Mouse (Mus musculus) liver, embryonic 14.5 days (tissue): ENCODE measurements around the gene Wbp4.

ENCODE experiments used
- CTCF ChIP-seq: IDR thresholded peaks from 2 replicates; pipeline ENCODE4 v1.5.1; 2016; ENCODE audit warnings: antibody characterized with exemption, low read depth, control low read depth
- EP300 ChIP-seq: IDR thresholded peaks from 2 replicates; pipeline ENCODE4 v1.6.1; 2016; ENCODE audit warnings: antibody characterized with exemption, low read depth

- TF ChIP-seq CTCF (no peak), EP300 (no peak)
Measured at GRCm38 (mm10) chr14:79527704-79528103, 46.4 kb upstream of the Wbp4 start.
